Mouse (Mus musculus): ENCODE results near the gene Naif1. TPM values are rescaled to one million over a fixed set of nuclear protein-coding genes. Genes with fewer than 3 reads are reported as not detected.

Gene Naif1
- total and polyA plus RNA-seq, 2 experiments from 2014 or later, result 3.5 to 4.2 TPM

GRCm38 (mm10) chr2:32411407-32411806, 38.9 kb upstream of the Naif1 start:
- ATAC-seq (ENCODE audit: insufficient read depth, low read depth) (no peak), DNase-seq (ENCODE audit: low spot score) (no peak)
- 79% methylated on average over 7 of the region's 7 CpGs for WGBS
- H3K9me3 ChIP-seq (replicated peaks; ENCODE audit: control insufficient read depth, low read length), result no peaks in the 10 kb centered on the region
- no peaks in the 10 kb centered on the region for H3K4me1 ChIP-seq (ENCODE audit: control insufficient read depth, insufficient read depth)
- TF ChIP-seq EP300 (IDR thresholded peaks at IDR 0.05; ENCODE audit: low read depth) (no peak), CTCF (IDR thresholded peaks at IDR 0.05; ENCODE audit: low read depth) (no peak)
- H3K4me3 ChIP-seq (ENCODE audit: low read depth, low read length), result no peak overlapping the region
- no peaks in the 10 kb centered on the region for H3K27me3 ChIP-seq (ENCODE audit: control insufficient read depth, insufficient read depth, low read length)
- no peak overlapping the region for H3K27ac ChIP-seq (ENCODE audit: low read depth)
- H3K4me2 ChIP-seq (ENCODE audit: low read depth, low read length), result no peak overlapping the region
- H3K9ac ChIP-seq (replicated peaks; ENCODE audit: low read depth, low read length), result no peak overlapping the region
- peaks cover 19% of the 10 kb centered on the region for H3K36me3 ChIP-seq (replicated peaks; ENCODE audit: control insufficient read depth, insufficient read depth, low read length)

DNA sequence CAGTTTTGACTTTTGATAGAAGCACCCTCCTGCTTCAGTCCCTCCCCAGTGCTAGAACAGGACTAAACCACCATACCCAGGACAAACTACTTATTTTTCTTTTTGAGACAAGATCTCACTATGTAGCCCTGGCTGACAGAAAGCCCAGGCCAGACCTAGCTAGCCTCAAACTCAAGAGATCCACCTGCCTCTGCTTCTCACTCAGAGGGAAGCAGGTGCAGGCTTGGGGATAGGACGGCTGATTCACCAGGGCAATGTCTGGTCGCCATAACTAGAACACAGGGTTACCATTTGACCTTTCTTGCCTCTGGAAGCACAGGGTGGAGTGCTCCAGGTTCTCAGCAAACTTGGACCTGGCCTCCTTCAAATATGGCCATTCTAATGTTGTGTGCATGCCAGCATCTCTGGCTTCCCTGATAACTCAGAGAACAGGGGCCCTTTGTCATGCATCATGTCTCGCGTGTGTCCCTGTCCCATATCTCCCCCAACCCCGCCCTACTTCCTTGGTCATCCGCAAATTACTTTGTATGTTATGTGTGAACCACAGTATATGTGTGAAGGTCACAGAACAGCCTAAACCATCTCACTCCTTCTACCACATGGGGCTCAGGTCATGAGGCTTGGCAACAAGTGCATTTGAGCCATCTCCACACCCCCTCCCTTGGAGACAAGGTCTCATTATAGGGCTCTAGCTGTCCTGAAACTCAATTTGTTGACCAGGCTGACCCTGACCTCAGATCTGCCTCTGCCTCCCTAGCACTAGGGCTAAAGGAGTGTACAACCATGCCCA, 37.3 kb upstream of the Naif1 start:
- ATAC-seq (ENCODE audit: insufficient read depth, low read depth) (no peak), DNase-seq (ENCODE audit: low spot score) (no peak)
- H3K9ac ChIP-seq (replicated peaks; ENCODE audit: low read depth, low read length), result no peak overlapping the region
- H3K27me3 ChIP-seq (ENCODE audit: control insufficient read depth, insufficient read depth, low read length), result no peaks in the 10 kb centered on the region
- H3K36me3 ChIP-seq (replicated peaks; ENCODE audit: control insufficient read depth, insufficient read depth, low read length), result peaks cover 35% of the 10 kb centered on the region
- H3K4me3 ChIP-seq (ENCODE audit: low read depth, low read length), result no peak overlapping the region
- no peak overlapping the region for H3K27ac ChIP-seq (ENCODE audit: low read depth)
- no peaks in the 10 kb centered on the region for H3K4me1 ChIP-seq (ENCODE audit: control insufficient read depth, insufficient read depth)
- WGBS, result 85% methylated on average over 6 of the region's 6 CpGs
- TF ChIP-seq EP300 (IDR thresholded peaks at IDR 0.05; ENCODE audit: low read depth), result no peak
- no peak for TF ChIP-seq CTCF (IDR thresholded peaks at IDR 0.05; ENCODE audit: low read depth)
- no peaks in the 10 kb centered on the region for H3K9me3 ChIP-seq (replicated peaks; ENCODE audit: control insufficient read depth, low read length)
- H3K4me2 ChIP-seq (ENCODE audit: low read depth, low read length), result no peak overlapping the region

GRCm38 (mm10) chr2:32413936-32414335, 36.3 kb upstream of the Naif1 start:
- Histone ChIP-seq H3K4me2 (ENCODE audit: low read depth, low read length) (no peak overlapping the region), H3K27ac (ENCODE audit: low read depth) (no peak overlapping the region), H3K27me3 (ENCODE audit: control insufficient read depth, insufficient read depth, low read length) (no peaks in the 10 kb centered on the region), H3K9ac (replicated peaks; ENCODE audit: low read depth, low read length) (no peak overlapping the region), H3K4me1 (ENCODE audit: control insufficient read depth, insufficient read depth) (no peaks in the 10 kb centered on the region), H3K9me3 (replicated peaks; ENCODE audit: control insufficient read depth, low read length) (no peaks in the 10 kb centered on the region), H3K4me3 (ENCODE audit: low read depth, low read length) (no peak overlapping the region), H3K36me3 (replicated peaks; ENCODE audit: control insufficient read depth, insufficient read depth, low read length) (peaks cover 45% of the 10 kb centered on the region)
- TF ChIP-seq EP300 (IDR thresholded peaks at IDR 0.05; ENCODE audit: low read depth) (no peak), CTCF (IDR thresholded peaks at IDR 0.05; ENCODE audit: low read depth) (no peak)
- 45% methylated on average over 5 of the region's 5 CpGs for WGBS
- no peak for ATAC-seq (ENCODE audit: insufficient read depth, low read depth)
- no peak for DNase-seq (ENCODE audit: low spot score)

DNA sequence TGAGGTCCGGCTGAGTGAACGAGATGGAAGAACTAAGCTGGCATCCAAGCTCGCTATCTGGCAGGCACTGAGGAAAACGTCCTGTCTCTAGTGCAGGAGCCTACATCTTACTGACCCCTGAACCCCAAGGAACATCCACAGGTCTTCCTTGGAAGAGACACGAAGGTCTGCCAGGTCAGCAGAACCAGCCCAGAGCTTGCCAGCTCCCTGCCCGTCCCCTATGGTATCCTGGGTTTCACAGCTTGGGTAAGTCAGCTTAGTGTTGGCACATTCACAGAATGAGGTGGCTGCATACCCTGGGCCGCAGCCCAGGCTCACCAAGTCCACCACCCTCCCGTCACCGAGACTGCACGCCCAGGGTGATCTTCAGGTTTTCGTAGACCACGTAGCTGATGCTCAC, 34.5 kb upstream of the Naif1 start:
- no peak for ATAC-seq (ENCODE audit: insufficient read depth, low read depth)
- TF ChIP-seq EP300 (IDR thresholded peaks at IDR 0.05; ENCODE audit: low read depth), result no peak
- no peak for TF ChIP-seq CTCF (IDR thresholded peaks at IDR 0.05; ENCODE audit: low read depth)

GRCm38 (mm10) chr2:32416556-32416955, 33.7 kb upstream of the Naif1 start:
- no peaks in the 10 kb centered on the region for H3K4me1 ChIP-seq (ENCODE audit: control insufficient read depth, insufficient read depth)
- no peaks in the 10 kb centered on the region for H3K27me3 ChIP-seq (ENCODE audit: control insufficient read depth, insufficient read depth, low read length)
- DNase-seq (ENCODE audit: low spot score), result no peak
- H3K27ac ChIP-seq (ENCODE audit: low read depth), result no peak overlapping the region
- peaks cover 63% of the 10 kb centered on the region for H3K36me3 ChIP-seq (replicated peaks; ENCODE audit: control insufficient read depth, insufficient read depth, low read length)
- no peak for ATAC-seq (ENCODE audit: insufficient read depth, low read depth)
- H3K9me3 ChIP-seq (replicated peaks; ENCODE audit: control insufficient read depth, low read length), result no peaks in the 10 kb centered on the region
- H3K4me3 ChIP-seq (ENCODE audit: low read depth, low read length), result no peak overlapping the region
- H3K9ac ChIP-seq (replicated peaks; ENCODE audit: low read depth, low read length), result no peak overlapping the region
- no peak for TF ChIP-seq EP300 (IDR thresholded peaks at IDR 0.05; ENCODE audit: low read depth)
- no peak for TF ChIP-seq CTCF (IDR thresholded peaks at IDR 0.05; ENCODE audit: low read depth)
- 80% methylated on average over 2 of the region's 2 CpGs for WGBS
- no peak overlapping the region for H3K4me2 ChIP-seq (ENCODE audit: low read depth, low read length)

More for the DNA sequence above, 34.5 kb upstream of the Naif1 start:
- H3K4me1 ChIP-seq (ENCODE audit: control insufficient read depth, insufficient read depth), result no peaks in the 10 kb centered on the region
- H3K9ac ChIP-seq (replicated peaks; ENCODE audit: low read depth, low read length), result no peak overlapping the region
- no peaks in the 10 kb centered on the region for H3K9me3 ChIP-seq (replicated peaks; ENCODE audit: control insufficient read depth, low read length)
- H3K4me3 ChIP-seq (ENCODE audit: low read depth, low read length), result no peak overlapping the region
- no peak for DNase-seq (ENCODE audit: low spot score)
- no peaks in the 10 kb centered on the region for H3K27me3 ChIP-seq (ENCODE audit: control insufficient read depth, insufficient read depth, low read length)
- peaks cover 58% of the 10 kb centered on the region for H3K36me3 ChIP-seq (replicated peaks; ENCODE audit: control insufficient read depth, insufficient read depth, low read length)
- H3K4me2 ChIP-seq (ENCODE audit: low read depth, low read length), result no peak overlapping the region
- 89% methylated on average over 12 of the region's 12 CpGs for WGBS
- H3K27ac ChIP-seq (ENCODE audit: low read depth), result no peak overlapping the region

- Histone ChIP-seq H3K27ac (ENCODE audit: low read depth) (no peak overlapping the region), H3K9ac (replicated peaks; ENCODE audit: low read depth, low read length) (no peak overlapping the region), H3K4me2 (ENCODE audit: low read depth, low read length) (no peak overlapping the region), H3K36me3 (replicated peaks; ENCODE audit: control insufficient read depth, insufficient read depth, low read length) (peaks cover 63% of the 10 kb centered on the region), H3K4me3 (ENCODE audit: low read depth, low read length) (no peak overlapping the region), H3K9me3 (replicated peaks; ENCODE audit: control insufficient read depth, low read length) (no peaks in the 10 kb centered on the region), H3K4me1 (ENCODE audit: control insufficient read depth, insufficient read depth) (peaks cover 8% of the 10 kb centered on the region), H3K27me3 (ENCODE audit: control insufficient read depth, insufficient read depth, low read length) (no peaks in the 10 kb centered on the region)
- 91% methylated on average over 8 of the region's 8 CpGs for WGBS
- DNase-seq (ENCODE audit: low spot score), result no peak
- TF ChIP-seq CTCF (IDR thresholded peaks at IDR 0.05; ENCODE audit: low read depth) (no peak), EP300 (IDR thresholded peaks at IDR 0.05; ENCODE audit: low read depth) (no peak)
- ATAC-seq (ENCODE audit: insufficient read depth, low read depth), result no peak
These were observed 32.8 kb upstream of the Naif1 start for GRCm38 (mm10) chr2:32417486-32417885.

Data from heart, postnatal 0 days (tissue).